Mouse (Mus musculus) ES-E14 (cell line): ENCODE measurements around the gene Kcnj4. TPM values are rescaled to one million over a fixed set of nuclear protein-coding genes. Genes with fewer than 3 reads are reported as not detected.

Source experiments
- DNase-seq: peaks from one replicate; pipeline ENCODE4 v3.0.0-alpha.2; 2013; ENCODE audit warnings: low read depth, low spot score
- H3K27ac ChIP-seq: 2 replicates; pipeline ENCODE4 v1.5.1; 2012; ENCODE audit warnings: low read depth, mild to moderate bottlenecking, low read length, moderate library complexity, mixed read lengths; ENCODE audit not compliant: poor library complexity, insufficient read depth, severe bottlenecking
- H3K36me3 ChIP-seq: 2 replicates; pipeline ENCODE4 v1.6.1; 2012; ENCODE audit warnings: mild to moderate bottlenecking, low read length, moderate library complexity, mixed read lengths; ENCODE audit not compliant: control insufficient read depth, poor library complexity, insufficient read depth, severe bottlenecking
- H3K4me1 ChIP-seq, 2 experiments: fragments of 150-350 bp in 1 of 2; sonication (generic) in 1 of 2; 2 replicates each; pipeline ENCODE4 v1.6.1; 2012; ENCODE audit warnings: low read length in 2 of 2, mild to moderate bottlenecking in 1 of 2, mixed read lengths in 1 of 2; ENCODE audit not compliant: control insufficient read depth in 2 of 2, insufficient read depth in 2 of 2, poor library complexity in 1 of 2
- H3K4me3 ChIP-seq, 2 experiments: fragments of 150-350 bp in 1 of 2; sonication (generic) in 1 of 2; 2 replicates each; pipeline ENCODE4 v1.5.1; 2012; ENCODE audit warnings: low read length in 2 of 2, low read depth in 1 of 2, mild to moderate bottlenecking in 1 of 2, mixed read lengths in 1 of 2; ENCODE audit not compliant: insufficient read depth in 1 of 2, poor library complexity in 1 of 2, severe bottlenecking in 1 of 2
- H3K9ac ChIP-seq: 2 replicates; pipeline ENCODE4 v1.6.1; 2012; ENCODE audit warnings: low read depth, mild to moderate bottlenecking, low read length, mixed read lengths; ENCODE audit not compliant: poor library complexity, insufficient read depth, severe bottlenecking
- H3K9me3 ChIP-seq: fragments of 150-350 bp; sonication (generic); 2 replicates; pipeline ENCODE4 v1.6.1; 2012; ENCODE audit warnings: low read depth, mild to moderate bottlenecking, low read length; ENCODE audit not compliant: control insufficient read depth, insufficient read depth
- CHD2 ChIP-seq: IDR thresholded peaks from 2 replicates; pipeline ENCODE4 v1.6.1; 2014; ENCODE audit warnings: mild to moderate bottlenecking, low read depth, low read length, inconsistent platforms
- HCFC1 ChIP-seq: IDR thresholded peaks from 2 replicates; pipeline ENCODE4 v1.6.1; 2012; ENCODE audit warnings: low read length, inconsistent platforms, borderline replicate concordance; ENCODE audit not compliant: insufficient read depth
- MAFK ChIP-seq: IDR thresholded peaks from 2 replicates; pipeline ENCODE4 v1.6.1; 2014; ENCODE audit warnings: mild to moderate bottlenecking, low read depth, low read length, inconsistent platforms; ENCODE audit not compliant: insufficient read depth
- ZC3H11A ChIP-seq: IDR thresholded peaks from 2 replicates; pipeline ENCODE4 v1.6.1; 2012; ENCODE audit warnings: low read depth, mild to moderate bottlenecking, inconsistent platforms, low read length, borderline replicate concordance
- ZNF384 ChIP-seq: IDR thresholded peaks from 2 replicates; pipeline ENCODE4 v1.6.1; 2012; ENCODE audit warnings: low read depth, low read length, inconsistent platforms
- in situ Hi-C, 2 experiments: fragments of 600-800 bp; cut with MboI; formaldehyde crosslinking; loops; one replicate each; pipeline ENCODE4 v1.15.1; 2025; ENCODE audit warnings: low sequenced_read_pairs in 2 of 2, inconsistent platforms in 1 of 2; ENCODE audit not compliant: unreplicated experiment in 2 of 2
- total RNA-seq: library from RNA; depleted of rRNA; stranded (reverse); fragments of 300-350 nt; gene quantifications from 2 replicates; pipeline ENCODE4 v1.2.3, GENCODE M21; 2012

Gene Kcnj4
- total RNA-seq, 1 experiment, result 3.2 TPM

- peaks cover 6% of the 10 kb centered on the region; the same call in 1 of the 2 replicates for H3K36me3 ChIP-seq
- DNase-seq, result no peak
- H3K9ac ChIP-seq, result peak overlapping the region; percentile 87
- peak overlapping the region; percentile 59 for H3K27ac ChIP-seq
- peaks cover 16 to 39% of the 10 kb centered on the region in 2 experiments for H3K4me1 ChIP-seq
- H3K9me3 ChIP-seq, result no peaks in the 10 kb centered on the region
- peak overlapping the region; percentile 82 to 94 for H3K4me3 ChIP-seq
- TF ChIP-seq ZNF384 (no peak), CHD2 (no peak), HCFC1 (no peak)
- in situ Hi-C loops, result no loop called here
Observed at GRCm38 (mm10) chr15:79441331-79442256, 63.4 kb downstream of the Kcnj4 start.

DNA sequence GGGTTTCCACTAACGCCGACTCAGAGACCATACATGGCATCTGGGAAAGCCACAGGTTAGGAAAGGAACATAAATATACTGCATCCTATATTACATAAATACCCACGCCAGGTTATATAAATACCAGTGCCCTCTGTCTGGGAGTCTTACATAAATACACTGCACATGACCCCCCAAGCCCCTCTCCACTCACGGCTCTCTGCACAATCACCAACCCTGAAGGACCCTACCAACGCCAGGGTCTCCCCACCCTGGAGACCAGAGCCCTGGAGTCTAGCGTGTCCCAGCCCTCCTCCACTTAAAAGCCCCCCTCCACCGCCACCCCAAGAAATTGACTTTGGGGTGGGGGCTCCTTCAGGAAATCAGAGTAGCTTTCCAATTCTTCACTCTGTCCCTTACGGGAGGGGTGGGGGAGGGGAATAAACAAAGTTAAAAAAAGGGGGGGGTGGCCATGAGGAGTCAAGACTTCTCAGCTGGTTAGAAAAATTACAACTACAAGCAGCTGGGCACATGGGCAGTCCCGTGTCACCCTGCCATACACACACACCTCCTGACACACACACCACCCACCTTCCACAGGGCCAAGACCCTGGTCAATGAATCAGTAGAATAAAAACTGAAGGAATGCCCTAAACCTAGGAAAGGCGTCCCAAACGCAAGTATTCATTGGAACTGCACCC lies 64.2 kb downstream of the Kcnj4 start:
- peak overlapping the region; percentile 82 to 94 for H3K4me3 ChIP-seq
- H3K9me3 ChIP-seq, result no peaks in the 10 kb centered on the region
- peaks cover 6% of the 10 kb centered on the region; the same call in 1 of the 2 replicates for H3K36me3 ChIP-seq
- H3K4me1 ChIP-seq, result peaks cover 19 to 46% of the 10 kb centered on the region in 2 experiments
- TF ChIP-seq HCFC1 (no peak), ZNF384 (no peak), ZC3H11A (no peak), MAFK (no peak), CHD2 (no peak)
- DNase-seq, result no peak
- peak overlapping the region; percentile 87; the same call in 1 of the 2 replicates for H3K9ac ChIP-seq
- in situ Hi-C loops, result no loop called here
- H3K27ac ChIP-seq, result no peak overlapping the region; the same call in 1 of the 2 replicates

DNA sequence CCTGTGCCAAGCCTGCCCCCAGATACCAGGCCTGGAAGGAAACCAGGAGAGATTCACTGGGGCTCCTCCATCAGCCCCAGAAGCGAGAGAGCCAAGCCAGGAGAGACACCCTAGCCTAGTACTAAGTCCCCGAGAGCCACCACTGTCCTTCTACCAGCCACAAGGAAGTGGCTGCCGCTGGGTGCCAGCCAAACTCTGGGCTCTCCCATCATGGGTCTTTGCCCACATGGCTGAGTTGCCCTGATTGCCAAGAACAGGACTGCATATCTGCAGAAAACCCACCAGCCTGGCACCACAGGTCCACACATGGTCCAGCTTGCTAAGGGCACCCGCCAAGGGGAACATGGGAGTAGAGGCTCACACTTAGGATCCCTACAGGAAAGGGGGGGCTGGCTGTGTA lies 64.8 kb downstream of the Kcnj4 start:
- Histone ChIP-seq H3K27ac (no peak overlapping the region), H3K9ac (no peak overlapping the region), H3K4me3 (peak overlapping the region in 1 of 2 experiments; percentile 33; a peak in 1 of 4 replicates), H3K9me3 (no peaks in the 10 kb centered on the region), H3K4me1 (peaks cover 21 to 49% of the 10 kb centered on the region in 2 experiments), H3K36me3 (peaks cover 7% of the 10 kb centered on the region; the same call in 1 of the 2 replicates)
- DNase-seq, result no peak
- in situ Hi-C loops, result no loop called here
- TF ChIP-seq ZNF384, result no peak
- no peak for TF ChIP-seq CHD2
- TF ChIP-seq MAFK, result no peak
- no peak for TF ChIP-seq ZC3H11A

DNA sequence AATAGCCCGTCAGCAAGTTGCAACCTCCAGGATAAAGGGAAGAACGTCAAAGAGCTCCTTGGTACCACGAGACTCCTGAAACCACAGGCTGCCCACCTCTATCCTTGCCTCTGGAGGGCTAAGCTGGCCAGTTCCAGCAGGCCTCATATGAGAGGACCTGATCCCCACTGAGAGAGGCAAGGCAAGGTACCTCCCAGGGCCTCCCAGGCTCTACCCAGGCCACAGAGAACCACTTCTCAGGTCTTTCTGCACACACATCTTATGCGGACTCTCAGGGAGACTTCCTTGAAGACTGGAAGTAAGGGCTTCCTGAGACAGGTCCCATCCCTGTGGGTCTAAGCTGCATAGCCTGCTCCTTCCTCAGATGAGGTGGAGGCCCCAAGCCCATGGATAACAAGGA lies 65.7 kb downstream of the Kcnj4 start:
- peak overlapping the region in 1 of 2 experiments; percentile 48; a peak in 2 of 4 replicates for H3K4me3 ChIP-seq
- no peaks in the 10 kb centered on the region for H3K9me3 ChIP-seq
- H3K9ac ChIP-seq, result peak overlapping the region; percentile 3; the same call in 1 of the 2 replicates
- DNase-seq, result no peak
- peaks cover 13% of the 10 kb centered on the region; the same call in 1 of the 2 replicates for H3K36me3 ChIP-seq
- peak overlapping the region; percentile 15; the same call in 1 of the 2 replicates for H3K27ac ChIP-seq
- peaks cover 28 to 54% of the 10 kb centered on the region in 2 experiments for H3K4me1 ChIP-seq
- in situ Hi-C loops, result no loop called here
- TF ChIP-seq MAFK (no peak), ZNF384 (no peak), HCFC1 (no peak), CHD2 (no peak), ZC3H11A (no peak)
